Mouse (Mus musculus): ENCODE measurements at regions not wholly inside any gene's neighbourhood (a gene's known extent, or its start where the extent isn't known, plus 50 kb on each side); places are given as distances from the start of the nearest gene placed in this dataset.

DNA sequence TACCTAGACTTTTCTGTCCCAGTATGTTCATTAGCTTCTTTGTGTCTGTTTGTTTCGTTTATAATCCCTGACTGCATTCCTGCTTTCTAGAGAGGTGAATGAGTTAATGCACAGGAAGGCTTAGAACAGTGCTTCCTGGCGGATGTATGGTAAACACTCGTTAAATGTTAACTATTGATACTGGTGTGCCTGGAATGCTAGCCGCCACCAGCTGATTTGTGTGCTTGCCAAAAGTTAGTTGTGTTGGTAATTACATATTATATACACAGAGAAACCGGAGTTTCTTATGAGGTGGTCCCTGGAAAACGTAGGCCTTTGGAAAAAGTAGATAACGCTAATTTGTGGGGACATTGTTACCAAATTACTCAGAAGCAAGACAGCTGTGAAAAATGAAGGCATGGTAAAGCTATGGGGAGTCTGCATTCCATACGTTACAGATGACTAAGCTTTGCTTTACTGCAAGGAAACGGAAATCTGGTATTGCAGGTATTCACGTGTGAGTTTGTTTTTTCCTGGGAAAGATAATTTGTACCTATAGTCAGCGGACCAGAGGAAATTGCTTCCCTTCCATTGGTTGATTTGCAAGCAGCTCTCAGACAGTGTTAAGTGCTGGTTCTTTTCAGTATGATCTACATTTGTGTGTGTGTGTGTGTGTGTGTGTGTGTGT is 1205.9 kb upstream of the A1bg start:
- DNase-seq (ENCODE audit: extremely low spot score in 1 of 2, low spot score in 1 of 2), result no peak

DNA sequence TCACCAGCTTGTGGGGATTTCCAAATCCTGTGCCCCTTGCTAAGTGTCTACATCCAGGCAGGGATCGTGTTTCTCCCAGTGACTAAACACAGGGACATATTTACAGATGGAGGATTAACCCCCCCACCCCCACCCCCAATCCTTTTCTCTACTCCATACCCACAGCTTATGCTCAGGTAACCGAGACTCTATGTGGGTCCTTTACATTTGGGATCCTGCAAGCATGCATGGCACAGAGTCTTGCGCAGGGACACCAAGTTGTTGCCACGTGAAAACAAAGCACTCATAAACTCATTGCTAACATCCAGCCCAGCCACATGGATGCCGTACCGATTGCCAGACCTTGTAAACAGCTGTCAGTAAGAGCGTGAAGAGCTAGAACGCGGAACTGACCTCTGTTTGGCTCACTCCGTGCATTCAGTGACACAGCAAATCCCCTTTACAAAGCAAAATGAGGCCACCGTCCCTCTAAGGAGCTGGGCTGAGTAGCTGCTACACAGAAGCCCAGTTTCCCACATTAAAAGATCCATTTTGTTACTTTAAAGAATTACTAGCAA is 1204.9 kb upstream of the A1bg start:
- DNase-seq (ENCODE audit: extremely low spot score in 1 of 2, low spot score in 1 of 2), result no peak

DNA sequence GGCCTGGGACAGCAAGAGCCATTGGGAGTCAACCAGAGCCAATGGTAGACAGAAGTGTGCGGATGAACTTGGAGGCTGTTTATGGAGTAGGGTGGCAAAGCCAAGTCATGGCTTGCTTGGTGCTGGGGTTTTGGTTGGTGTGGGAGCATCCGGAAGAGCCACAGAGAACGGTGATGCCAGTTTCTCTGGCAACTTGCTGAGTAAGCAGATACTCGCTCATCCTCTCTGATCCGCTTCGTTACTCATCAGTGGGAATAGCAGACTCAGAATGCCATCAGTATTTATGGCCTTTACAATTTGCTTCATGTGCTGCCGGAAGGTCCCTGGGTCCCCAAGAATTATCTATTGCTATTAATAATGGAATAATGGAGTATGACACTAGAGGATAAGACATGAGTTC is 1202.9 kb upstream of the A1bg start:
- no peak for DNase-seq (ENCODE audit: extremely low spot score in 1 of 2, low spot score in 1 of 2)

DNA sequence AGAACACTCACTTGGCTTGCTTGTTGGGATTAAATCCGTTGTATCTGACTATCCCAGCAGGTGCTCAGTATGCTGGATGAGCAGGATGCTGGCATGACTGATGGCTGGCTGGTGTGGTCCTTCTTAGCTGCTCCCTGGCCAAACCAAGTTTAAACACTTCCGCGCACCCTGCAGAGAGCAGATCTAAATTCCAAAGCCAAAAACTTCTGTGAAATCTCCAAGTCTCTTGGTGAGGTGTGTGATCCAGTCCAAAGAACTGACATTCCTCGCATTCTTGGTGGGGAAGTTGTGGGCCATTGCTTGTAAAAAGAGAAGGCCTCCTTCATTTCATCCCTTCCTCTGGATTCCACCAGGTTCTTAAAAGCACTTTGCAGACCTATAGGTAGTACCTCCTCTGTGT is 1200.9 kb upstream of the A1bg start:
- DNase-seq (ENCODE audit: extremely low spot score in 1 of 2, low spot score in 1 of 2), result no peak

DNA sequence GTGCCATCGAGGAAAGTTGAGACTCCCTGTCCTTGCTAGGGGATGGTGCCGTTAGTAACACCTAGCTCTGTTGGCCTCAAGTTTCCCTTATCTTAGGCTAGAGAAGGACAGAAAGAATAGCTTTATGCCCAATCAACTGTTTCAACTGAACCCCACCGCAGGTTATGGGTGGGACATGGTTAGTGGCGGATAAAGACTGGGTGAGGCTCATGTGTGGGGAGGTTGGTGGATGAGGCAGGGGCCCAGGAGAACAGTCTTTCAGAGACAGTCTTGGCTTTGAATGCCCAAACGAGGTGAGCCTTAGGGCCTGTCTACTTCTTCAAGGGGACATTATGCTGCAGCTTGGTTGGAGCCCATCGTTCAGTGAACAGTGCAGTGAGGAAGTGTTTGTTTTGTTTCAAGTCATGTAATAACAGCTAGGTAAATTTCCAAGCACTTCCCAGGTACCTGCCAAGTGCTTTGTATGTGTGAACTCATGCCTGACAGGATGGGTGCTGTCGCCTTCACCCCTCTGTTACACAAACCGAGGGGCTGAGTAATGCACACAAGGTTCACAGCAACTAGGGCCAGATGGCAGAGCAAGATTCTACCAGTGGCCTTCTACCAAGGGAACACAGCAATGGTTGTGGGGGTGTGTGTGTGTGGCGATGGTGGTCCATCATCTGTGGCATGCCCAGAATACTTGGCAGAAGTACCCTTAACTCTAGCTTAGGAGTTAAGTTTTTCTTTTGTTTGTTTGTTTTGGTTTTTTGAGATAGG is 1199.6 kb upstream of the A1bg start:
- DNase-seq (ENCODE audit: extremely low spot score in 1 of 2, low spot score in 1 of 2), result no peak

DNA sequence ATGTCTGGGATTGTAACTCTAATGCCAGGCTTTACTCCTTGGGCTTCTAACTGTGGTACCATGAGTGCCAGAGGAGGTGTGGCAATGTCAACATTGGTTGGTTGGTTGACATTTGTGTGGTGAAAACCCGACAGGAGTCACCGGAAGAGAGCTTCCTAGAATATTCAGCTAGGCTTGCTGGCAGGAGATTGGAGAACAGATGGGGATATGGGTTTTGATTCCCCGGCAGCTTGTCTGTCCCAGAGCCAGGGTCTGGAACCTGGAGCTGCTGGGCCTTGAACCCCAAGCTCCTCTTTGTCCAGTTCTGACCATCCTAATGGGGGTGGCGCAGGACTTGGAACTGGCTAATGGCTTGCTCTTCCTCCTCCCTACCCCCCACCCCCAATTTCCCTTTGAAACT is 1198.9 kb upstream of the A1bg start:
- no peak for DNase-seq (ENCODE audit: extremely low spot score in 1 of 2, low spot score in 1 of 2)

DNA sequence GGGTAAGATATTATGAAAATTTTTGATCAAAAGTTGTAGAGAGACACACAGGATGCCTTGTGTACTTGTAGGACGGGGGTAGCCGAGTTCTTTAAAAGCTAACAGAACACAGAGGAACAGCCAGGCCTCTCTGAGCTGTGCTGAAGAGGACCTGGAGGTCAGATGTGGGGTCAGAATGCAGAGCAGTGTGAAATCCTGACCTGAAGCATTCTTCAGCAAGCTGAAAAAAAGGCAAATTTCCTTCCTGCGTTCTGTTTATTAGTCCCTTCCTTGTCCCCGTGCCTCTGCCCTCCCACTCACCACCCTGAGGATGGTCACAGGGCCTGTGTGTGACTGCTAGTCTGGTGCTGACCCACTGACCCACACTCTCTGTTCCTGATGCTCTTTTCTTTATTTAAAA is 1197.9 kb upstream of the A1bg start:
- no peak for DNase-seq (ENCODE audit: extremely low spot score in 1 of 2, low spot score in 1 of 2)

DNA sequence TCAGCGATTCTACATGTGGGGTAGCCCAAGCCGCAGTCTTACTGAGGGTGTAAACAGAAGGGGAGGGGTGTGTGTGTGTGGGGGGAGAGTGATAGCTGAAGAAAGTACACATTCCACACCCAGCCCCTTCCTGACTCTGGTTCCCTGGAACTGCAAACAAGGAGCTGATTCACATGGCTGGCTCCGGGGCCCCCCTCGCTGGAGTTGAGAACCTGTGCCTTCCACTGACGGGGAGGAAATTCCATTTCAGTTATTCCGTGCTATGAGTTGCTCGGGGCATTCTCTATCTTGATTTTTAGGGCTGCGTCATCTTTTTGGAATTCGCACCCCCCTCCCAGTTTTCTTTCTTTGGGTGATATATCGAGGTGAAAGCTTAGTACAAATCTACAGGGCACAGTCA is 1196.2 kb upstream of the A1bg start:
- DNase-seq (ENCODE audit: extremely low spot score in 1 of 2, low spot score in 1 of 2), result no peak

DNA sequence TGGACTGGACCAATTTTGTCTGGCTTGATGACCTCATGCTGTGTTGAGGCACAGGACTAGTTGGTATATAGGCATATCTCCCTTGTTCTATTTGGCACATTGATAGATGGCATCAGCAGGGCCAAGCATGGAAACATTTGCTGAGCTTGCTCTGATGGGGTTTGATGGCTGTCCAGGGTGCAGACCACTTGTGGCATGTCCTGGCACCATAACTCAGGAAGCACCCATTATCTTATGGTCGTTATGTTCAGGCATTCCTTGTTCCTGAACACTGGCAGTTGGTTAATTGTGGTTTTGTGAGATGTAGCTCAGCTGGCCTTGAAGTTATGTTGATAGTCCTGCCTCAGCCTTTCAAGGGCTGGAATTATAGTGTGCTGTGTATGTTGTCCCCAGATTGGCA is 1193.4 kb upstream of the A1bg start:
- no peak for DNase-seq (ENCODE audit: extremely low spot score in 1 of 2, low spot score in 1 of 2)

DNA sequence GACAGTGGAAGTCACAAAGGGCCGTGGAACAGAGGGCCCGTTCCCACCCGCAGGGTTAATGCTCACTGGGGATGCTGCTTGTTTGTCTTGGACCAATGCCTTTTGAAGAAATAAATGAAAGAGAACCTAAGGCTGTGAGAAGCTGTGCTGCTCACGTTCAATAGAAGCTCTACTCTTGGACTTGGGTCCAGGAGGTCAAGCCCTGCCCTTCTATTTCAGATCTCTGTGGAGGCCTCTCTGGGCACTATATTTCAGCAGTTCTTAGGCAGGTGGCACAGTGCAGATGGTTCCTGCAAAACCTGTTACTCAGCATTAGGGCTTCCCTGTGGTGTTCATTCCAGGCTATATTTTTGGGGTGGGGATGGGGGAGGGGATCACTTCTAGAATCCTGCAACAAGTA is 1192.0 kb upstream of the A1bg start:
- DNase-seq (ENCODE audit: extremely low spot score in 1 of 2, low spot score in 1 of 2), result no peak

DNA sequence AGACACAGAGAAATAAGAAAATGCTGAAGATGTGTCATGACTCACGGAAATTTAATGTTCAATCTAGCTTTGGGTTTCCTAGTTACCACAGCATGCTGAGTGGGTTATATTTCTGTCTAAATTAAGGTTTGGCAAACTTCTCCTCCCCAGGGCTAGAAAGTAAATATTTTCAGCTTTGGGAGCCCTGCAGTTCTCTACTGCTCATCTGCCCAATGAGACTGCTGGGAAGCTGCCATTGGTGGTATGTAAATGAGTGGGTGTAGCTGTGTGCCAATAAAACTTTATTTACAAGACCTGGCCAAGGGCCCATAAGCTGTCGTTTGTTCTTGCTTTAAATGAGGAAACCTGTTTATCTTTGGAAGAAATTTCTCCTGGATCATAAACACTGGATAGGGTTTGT is 1189.3 kb upstream of the A1bg start:
- DNase-seq (ENCODE audit: extremely low spot score in 1 of 2, low spot score in 1 of 2), result no peak

DNA sequence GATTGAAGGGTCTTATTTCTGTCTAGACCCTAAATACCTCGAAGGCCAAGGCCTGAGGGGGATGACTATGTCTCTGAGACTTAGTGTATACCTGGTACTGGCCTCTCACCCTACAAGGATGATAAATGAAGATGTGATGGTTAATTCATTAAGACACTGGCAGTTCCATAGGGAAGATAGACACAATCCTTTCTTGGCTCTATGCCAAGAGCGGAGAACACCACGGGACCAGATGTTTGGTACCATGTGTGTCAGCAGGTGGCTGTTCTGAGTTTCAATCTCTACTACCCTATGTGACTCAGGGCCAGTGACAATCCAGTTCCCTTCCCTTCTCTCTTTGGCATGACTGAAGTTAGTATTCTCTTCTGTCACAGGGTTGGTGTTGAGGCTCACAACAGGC is 1185.2 kb upstream of the A1bg start:
- DNase-seq (ENCODE audit: extremely low spot score in 1 of 2, low spot score in 1 of 2), result no peak

DNA sequence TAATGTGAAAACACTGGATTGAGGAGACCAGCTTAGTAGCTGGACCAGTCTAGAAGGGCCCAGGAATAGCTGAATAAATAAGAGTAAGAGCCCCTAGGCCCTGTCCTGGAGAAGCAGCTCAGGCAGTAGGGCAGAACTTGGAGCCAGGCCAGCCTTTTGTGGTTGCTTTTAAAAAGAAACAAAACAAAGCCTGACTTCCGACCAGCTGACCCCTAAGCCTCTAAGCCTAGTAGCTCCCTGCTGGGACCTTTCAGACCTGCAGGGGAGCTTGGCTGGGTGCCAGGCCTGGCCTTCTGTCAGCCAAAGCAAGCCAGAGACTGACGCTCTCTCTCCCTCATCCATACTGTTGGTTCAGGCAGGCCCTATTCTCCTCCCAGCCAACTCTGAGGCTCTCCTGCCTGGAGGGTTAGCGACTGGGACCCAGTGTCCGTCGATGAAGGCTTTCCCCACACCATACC is 1183.7 kb upstream of the A1bg start:
- DNase-seq (ENCODE audit: extremely low spot score in 1 of 2, low spot score in 1 of 2), result peak in 1 of 2 experiments; percentile 67

DNA sequence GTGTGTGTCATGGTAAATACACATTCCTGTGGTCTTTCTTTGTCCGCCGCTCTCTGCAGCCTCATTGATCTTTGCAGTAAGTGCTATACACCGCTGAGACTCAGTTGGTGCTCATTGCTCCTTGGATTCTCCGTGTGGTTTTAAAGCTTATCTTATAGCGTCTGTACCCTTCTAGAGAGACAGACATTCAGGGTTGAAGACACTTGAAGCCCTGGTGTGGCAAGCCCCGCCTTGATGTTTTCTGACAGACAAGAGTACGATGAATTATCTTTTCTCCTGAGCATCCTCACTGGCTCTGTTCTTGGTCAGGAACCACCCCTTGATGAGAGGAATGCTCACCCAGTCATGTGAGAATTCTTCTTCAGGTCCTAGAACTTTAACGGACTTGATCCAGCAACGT is 1182.7 kb upstream of the A1bg start:
- no peak for DNase-seq (ENCODE audit: extremely low spot score in 1 of 2, low spot score in 1 of 2)

DNA sequence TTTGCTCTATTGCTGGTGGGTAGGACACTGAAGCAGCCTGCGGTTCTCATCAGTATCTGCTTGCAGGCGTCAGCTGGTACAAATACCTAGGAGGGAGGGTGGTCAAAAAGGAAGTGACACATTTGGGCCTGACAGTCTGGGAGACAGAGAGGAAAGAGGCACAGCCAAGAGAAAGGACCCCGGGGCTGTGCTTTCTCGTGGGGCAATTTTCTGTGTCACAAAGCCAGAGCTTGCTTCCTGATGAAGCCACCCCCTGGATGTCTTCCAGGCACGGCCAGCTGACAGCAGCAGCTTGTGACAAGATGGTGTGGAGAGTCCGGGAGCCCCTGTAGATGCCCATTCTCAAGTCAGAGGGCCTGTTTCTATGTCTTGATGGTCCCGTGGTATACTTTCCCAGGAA is 1181.8 kb upstream of the A1bg start:
- peak in 1 of 2 experiments; percentile 19 for DNase-seq (ENCODE audit: extremely low spot score in 1 of 2, low spot score in 1 of 2)

DNA sequence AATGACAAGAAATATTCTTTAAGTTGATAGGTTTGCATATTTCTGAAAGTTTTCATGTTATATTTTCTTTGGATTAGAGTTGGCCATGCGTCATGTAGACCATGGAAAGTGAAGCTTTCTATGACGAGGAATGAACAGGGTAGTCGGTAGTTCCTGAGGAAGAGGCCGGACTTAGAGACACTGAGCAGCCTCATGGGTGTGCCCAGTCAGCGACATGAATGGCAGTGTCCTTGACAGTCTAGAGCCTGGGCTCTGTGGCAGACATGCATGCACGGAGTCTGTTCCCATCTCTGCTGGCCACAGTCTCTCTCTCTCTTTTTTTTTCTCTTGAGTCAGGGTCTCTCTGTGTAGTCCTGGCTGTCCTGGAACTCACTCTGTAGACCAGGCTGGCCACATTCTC is 1176.9 kb upstream of the A1bg start:
- DNase-seq (ENCODE audit: extremely low spot score in 1 of 2, low spot score in 1 of 2), result no peak

DNA sequence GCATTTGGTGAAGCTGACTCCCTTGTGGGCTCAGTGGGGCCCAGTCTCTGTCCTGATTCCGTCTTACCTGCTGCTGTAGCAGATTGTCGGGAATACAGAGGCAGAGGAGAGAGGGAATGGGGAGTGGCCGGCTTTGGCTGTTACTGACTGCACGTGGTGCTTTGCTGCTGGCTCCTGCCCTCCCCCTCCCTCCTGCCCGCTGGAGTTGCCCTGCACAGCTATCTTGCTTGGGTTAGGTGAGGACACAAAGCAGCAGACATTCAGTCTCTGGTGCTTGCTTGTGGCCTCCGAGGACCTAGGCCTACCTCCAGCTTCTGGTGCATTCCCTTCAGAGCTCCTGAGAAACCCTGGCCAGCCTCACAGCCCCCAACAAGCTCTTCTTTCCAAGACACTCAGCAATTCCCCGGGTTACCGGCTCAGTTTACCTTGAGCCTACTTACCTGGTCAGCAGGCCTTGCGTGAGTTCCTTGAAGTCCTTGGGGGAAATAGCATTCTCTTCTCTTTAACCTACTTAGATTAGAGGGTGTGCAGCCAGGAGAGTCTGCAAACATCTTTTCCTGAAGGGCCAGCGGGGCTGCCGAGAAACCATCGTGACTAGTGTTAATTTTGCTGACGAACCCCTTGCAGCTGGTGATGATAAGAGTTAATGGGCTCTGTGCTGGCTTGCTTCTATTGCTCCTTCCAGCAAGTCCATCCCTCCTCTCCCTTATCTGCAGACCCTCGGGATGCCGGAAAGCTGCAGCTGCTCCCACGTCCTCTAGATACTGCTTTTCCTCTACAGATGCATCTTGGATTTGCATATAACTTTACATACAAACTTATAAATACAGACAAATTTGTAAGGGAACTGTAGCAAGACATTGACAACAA is 1176.2 kb upstream of the A1bg start:
- DNase-seq (ENCODE audit: extremely low spot score in 1 of 2, low spot score in 1 of 2), result no peak

DNA sequence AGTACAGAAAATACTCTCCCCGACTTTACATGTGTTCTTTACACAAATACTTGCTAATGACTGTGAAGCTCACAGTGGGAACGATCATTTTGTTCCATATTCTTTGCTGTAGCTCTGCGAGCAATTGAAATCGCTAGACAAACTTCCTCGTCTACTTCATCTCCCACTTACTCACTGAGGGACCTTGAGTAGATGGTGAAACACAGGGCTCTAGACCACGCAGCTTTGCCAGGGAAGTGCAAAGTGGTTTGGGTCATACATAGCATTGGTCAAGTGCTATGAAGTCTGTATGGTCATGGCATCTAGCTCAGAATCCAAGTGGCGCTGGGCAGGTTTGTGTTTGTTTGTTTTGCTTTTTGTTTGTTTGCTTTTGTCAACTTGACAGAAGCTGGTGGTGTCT is 1174.0 kb upstream of the A1bg start:
- DNase-seq (ENCODE audit: extremely low spot score in 1 of 2, low spot score in 1 of 2), result no peak

DNA sequence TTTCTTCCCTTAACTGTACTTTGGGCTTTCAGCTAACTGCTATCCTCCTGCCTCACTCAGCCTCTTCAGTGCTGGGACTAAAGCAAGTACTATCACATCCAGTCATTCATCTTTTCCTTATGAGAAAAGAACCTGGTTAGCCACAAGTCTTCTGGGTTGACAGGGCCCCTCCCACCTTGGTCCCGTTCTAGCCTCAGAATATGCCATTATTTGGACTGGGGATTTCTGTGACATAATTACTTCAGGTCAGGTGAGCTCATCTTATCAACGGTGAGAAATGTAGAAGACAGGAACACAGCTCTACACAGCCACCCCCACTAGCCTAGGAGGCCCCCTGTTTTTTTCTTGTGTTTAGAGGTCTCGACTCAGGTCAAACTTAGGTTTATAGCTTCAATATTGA is 1172.4 kb upstream of the A1bg start:
- DNase-seq (ENCODE audit: extremely low spot score in 1 of 2, low spot score in 1 of 2), result no peak

DNA sequence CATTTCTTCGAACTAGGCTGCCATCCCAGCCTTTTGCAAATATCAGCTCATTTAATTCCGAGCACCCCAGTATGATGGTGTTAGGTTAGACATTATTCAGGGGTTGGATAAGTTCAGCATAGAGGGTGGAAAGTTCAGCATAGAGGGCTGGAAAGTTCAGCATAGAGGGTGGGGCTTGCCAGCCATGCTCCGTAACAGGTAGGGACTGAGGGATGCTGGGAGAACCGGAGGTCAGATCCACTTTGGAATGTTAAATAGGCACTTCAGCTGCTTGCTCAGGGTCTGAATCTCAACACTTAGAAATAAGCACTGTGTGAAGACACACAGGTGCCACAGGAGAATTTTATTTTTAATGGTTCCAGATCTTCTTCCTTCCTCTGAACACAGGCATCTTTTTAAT is 1170.9 kb upstream of the A1bg start:
- no peak for DNase-seq (ENCODE audit: extremely low spot score in 1 of 2, low spot score in 1 of 2)

DNA sequence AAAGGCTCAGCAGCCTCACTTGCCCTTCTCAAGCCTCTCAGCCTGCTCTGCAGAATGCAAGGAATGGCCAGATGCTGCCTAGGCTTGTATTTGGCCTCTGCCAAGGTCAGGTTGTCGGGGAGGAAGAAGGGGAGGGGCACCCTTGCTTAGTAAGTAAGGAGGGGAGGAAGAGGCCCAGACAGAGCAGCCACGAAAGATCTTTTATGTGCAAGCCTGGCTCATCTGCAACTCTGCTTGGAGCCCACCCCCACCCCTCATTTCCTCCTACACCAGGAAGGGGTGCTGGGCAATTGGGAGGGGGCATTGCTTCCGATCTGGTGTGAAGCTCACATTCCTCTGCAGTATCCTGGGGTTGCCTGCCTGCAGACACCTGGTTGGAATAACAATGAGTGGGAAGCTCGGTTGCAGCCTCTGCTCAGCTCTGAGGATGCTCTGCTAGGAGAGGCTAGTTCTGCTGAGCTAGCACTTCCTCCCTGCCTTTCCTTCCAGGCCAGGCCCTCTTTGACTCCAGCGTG is 1169.9 kb upstream of the A1bg start:
- no peak for DNase-seq (ENCODE audit: extremely low spot score in 1 of 2, low spot score in 1 of 2)
